Mouse (Mus musculus) forebrain, embryonic 16.5 days (tissue): ENCODE results near the gene Fhdc1. TPM values are rescaled to one million over a fixed set of nuclear protein-coding genes. Genes with fewer than 3 reads are reported as not detected.
A peak's percentile ranks its signal among the peaks of the same experiment; 100 is the strongest.

Source experiments
- ATAC-seq: fragments of 200-750 bp; cut with Nextera tagmentation; 2 replicates; pipeline ENCODE4 v1.8.0; 2017; ENCODE audit warnings: mild to moderate bottlenecking, moderate library complexity
- H3K27ac ChIP-seq: fragments of 300-500 bp; sonication (generic); 2 replicates; pipeline ENCODE4 v1.5.1; 2014; ENCODE audit warnings: low read length, control low read depth
- H3K27me3 ChIP-seq: fragments of 300-500 bp; sonication (generic); replicated peaks from 2 replicates; pipeline ENCODE4 v1.6.1; 2014; ENCODE audit warnings: low read length; ENCODE audit not compliant: control insufficient read depth, insufficient read depth
- H3K36me3 ChIP-seq: fragments of 300-500 bp; sonication (generic); 2 replicates; pipeline ENCODE4 v1.6.1; 2014; ENCODE audit not compliant: control insufficient read depth, insufficient read depth
- H3K4me1 ChIP-seq: fragments of 300-500 bp; sonication (generic); replicated peaks from 2 replicates; pipeline ENCODE4 v1.6.1; 2014; ENCODE audit warnings: low read length; ENCODE audit not compliant: control insufficient read depth, insufficient read depth
- H3K4me2 ChIP-seq: fragments of 300-500 bp; sonication (generic); 2 replicates; pipeline ENCODE4 v1.6.1; 2014; ENCODE audit warnings: mild to moderate bottlenecking, low read length, control low read depth
- H3K4me3 ChIP-seq: fragments of 300-500 bp; sonication (generic); replicated peaks from 2 replicates; pipeline ENCODE4 v1.5.1; 2014; ENCODE audit warnings: mild to moderate bottlenecking, low read length, control low read depth
- H3K9ac ChIP-seq: fragments of 300-500 bp; sonication (generic); replicated peaks from 2 replicates; pipeline ENCODE4 v1.6.1; 2014; ENCODE audit warnings: low read depth, low read length, control low read depth
- H3K9me3 ChIP-seq: fragments of 300-500 bp; sonication (generic); 2 replicates; pipeline ENCODE4 v1.6.1; 2016; ENCODE audit warnings: low read length; ENCODE audit not compliant: control insufficient read depth
- WGBS: fragments of 180-500 bp; shearing (Covaris S2); extraction: QIAGEN DNeasy Blood & Tissue Kit; methylation state at CpG from one replicate; pipeline ENCODE4 v1.1.7; 2014; 5-methylcytosine and 5-hydroxymethylcytosine counted together
- polyA plus RNA-seq: library from polyadenylated mRNA; unstranded; fragments of >200 nt; fragmentation: Nextera tagmentation; extraction: Ambion mirVana; gene quantifications from 2 replicates; pipeline ENCODE4 v1.2.1, GENCODE M21; 2015

Fhdc1 gene
- polyA plus RNA-seq, result 1.8 and 3.2 TPM in 2 replicates

DNA sequence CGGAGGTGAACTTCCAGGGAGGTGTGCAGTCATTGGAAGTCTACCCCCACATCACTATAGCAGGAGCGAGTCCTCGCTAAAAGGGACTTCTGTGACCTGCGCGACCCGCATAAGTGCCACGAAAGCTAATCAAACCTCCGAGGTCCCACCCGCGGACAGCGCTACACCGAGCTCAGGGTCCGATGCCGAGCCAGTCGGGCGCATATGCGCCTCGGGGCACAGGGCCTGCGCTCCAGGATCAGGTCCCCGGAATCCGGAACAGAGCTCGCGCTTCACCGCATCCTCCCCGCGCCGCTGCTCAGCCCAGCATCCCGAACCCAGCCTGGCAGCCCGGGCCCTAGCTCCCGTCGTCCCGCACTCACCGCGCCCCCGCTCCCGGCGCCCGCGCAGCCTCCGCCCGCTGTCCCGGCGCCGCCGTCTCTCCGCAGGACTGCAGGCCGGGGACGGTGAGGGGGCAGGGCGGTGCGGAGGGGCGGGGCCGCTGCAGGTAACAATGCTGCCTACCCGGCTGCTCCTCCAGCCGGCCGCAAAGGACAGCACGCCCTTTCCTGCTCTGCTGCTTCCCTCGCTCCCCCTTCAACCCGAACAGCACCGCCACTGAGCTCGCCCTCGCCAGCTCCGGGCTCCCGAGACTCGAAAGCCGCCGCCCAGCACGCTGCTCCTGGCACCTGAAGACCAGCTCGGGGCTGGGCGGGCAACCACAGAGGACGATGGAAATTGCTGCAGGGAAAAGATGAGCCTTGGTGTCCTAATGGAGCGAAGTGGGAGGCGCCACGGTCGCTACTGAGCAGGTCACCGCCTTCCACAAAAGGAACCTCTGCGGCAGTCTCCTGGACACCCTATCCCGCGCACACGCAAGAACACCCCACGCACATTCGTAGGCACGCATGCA lies at the start of gene Fhdc1:
Fhdc1 (minus strand) TSS at position 424 of the 892 bp plus-strand sequence.
- no peaks in the 10 kb centered on the region for H3K36me3 ChIP-seq
- peak within 1 kb of the TSS; percentile 99 for H3K4me2 ChIP-seq
- H3K9me3 ChIP-seq, result no peaks in the 10 kb centered on the region
- WGBS, result under 1% methylated on average over 79 of the region's 82 CpGs
- ATAC-seq, result peak; percentile 59
- H3K4me3 ChIP-seq, result peak within 1 kb of the TSS; percentile 68
- H3K4me1 ChIP-seq, result peaks cover 23% of the 10 kb centered on the region
- peak within 1 kb of the TSS; percentile 71 for H3K9ac ChIP-seq
- peaks cover 28% of the 10 kb centered on the region for H3K27me3 ChIP-seq
- no peak within 1 kb of the TSS for H3K27ac ChIP-seq

DNA sequence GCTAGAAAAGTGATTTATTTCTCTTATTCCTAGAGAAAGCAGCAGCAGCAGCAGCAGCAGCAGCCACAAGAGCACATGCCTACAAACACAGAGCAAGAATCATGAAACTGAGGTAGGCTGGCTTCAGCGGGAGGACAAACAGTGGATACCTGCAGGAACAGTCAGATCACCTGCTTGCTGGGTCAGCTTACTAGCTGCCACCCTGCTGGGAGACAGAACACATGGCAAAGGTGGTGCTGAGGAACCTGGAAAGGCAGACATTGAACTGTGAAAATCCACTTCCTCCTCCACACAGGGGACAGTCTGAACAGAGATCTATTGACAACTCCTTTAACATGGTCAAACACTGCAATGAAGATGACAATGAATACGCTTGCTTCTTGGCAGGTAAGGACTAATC lies 48.8 kb upstream of the Fhdc1 start:
- Histone ChIP-seq H3K4me3 (no peak overlapping the region), H3K27me3 (no peaks in the 10 kb centered on the region), H3K9ac (no peak overlapping the region), H3K36me3 (no peaks in the 10 kb centered on the region), H3K9me3 (no peaks in the 10 kb centered on the region), H3K27ac (no peak overlapping the region), H3K4me1 (no peaks in the 10 kb centered on the region), H3K4me2 (no peak overlapping the region)
- 94% methylated on average over 2 of the region's 2 CpGs for WGBS
- no peak for ATAC-seq

DNA sequence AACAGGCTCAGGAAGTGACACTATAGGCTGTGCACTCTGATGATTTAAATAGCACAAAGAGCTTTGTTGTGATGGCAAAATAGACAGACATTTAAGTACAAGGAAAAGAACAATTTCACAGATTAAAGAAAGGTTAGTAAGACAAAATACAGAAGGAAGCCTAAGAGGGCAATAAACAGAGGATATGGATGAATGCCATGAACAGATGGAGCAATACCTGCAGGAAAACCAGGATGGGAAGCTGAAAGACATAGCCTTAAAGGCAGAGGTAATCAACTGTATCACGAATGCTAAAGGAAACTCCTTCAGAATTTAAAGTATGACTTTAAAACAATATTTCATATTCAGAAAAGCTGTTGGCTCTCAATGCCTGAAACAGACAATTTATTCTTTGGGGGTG lies 44.7 kb upstream of the Fhdc1 start:
- Histone ChIP-seq H3K36me3 (no peaks in the 10 kb centered on the region), H3K9me3 (no peaks in the 10 kb centered on the region), H3K27me3 (no peaks in the 10 kb centered on the region), H3K4me3 (no peak overlapping the region), H3K4me2 (no peak overlapping the region), H3K4me1 (no peaks in the 10 kb centered on the region), H3K27ac (no peak overlapping the region), H3K9ac (no peak overlapping the region)
- no peak for ATAC-seq
- WGBS, result 81% methylated on average over 1 of the region's 1 CpGs

DNA sequence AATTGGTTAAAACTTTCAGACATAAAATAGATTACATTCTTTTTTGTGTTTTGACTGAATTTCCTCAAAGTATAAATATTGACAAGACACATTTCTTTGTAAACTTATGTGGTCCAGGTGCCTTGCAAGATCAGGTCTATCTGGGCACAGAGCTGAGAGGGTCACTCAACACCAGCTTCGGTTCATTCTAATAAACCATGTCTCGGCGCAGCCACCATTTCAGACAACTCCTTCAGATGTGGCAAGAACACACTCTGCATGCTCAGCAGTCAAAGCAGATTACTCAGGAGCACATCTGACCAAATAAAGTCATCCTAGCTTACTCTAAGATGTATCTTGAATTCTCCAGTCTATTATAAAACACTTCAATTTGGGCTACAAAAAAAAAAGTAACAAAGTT lies 35.9 kb upstream of the Fhdc1 start:
- no peak overlapping the region for H3K9ac ChIP-seq
- no peak overlapping the region for H3K27ac ChIP-seq
- 98% methylated on average over 3 of the region's 3 CpGs for WGBS
- no peaks in the 10 kb centered on the region for H3K4me1 ChIP-seq
- H3K36me3 ChIP-seq, result no peaks in the 10 kb centered on the region
- no peaks in the 10 kb centered on the region for H3K9me3 ChIP-seq
- H3K4me2 ChIP-seq, result no peak overlapping the region
- H3K27me3 ChIP-seq, result no peaks in the 10 kb centered on the region
- no peak overlapping the region for H3K4me3 ChIP-seq
- no peak for ATAC-seq

DNA sequence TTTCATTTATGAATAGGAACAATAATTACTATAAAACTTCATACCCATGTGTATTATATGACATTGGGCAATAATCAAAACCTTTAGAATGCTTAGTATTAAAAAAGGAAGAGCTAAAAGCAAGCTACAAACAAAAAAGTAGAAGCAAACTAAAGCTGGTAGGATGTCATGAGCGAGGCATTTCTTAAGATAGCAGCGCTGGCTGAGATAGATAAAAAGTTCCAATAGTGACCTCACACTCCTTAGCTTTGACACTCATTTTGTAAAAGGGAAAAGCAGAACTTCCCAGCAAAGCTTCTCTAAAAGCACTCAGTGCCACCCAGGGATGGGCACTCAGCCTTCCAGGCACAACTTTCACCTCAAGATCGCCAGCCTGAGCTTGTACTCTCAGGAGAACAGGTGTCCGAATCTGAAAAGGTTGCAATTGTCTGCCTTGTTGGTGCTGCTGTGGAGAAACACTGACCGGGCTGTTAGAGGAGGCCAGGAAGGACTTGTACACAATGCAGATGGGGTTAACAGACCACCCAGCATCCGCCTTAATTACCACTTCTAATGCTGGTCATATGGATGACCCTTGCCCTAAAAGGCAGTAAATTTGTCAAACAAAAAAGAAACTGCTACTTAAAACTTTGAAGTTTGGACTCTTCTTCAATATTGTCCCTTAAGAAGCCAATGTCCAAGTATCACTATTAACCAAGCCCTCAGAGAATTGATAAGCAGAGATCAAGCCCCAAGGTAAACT lies 32.7 kb upstream of the Fhdc1 start:
- no peak overlapping the region for H3K4me2 ChIP-seq
- H3K27ac ChIP-seq, result no peak overlapping the region
- H3K4me3 ChIP-seq, result no peak overlapping the region
- WGBS, result 60% methylated on average over 6 of the region's 6 CpGs
- ATAC-seq, result no peak
- no peak overlapping the region for H3K9ac ChIP-seq
- no peaks in the 10 kb centered on the region for H3K4me1 ChIP-seq
- no peaks in the 10 kb centered on the region for H3K27me3 ChIP-seq
- no peaks in the 10 kb centered on the region for H3K9me3 ChIP-seq
- H3K36me3 ChIP-seq, result no peaks in the 10 kb centered on the region

DNA sequence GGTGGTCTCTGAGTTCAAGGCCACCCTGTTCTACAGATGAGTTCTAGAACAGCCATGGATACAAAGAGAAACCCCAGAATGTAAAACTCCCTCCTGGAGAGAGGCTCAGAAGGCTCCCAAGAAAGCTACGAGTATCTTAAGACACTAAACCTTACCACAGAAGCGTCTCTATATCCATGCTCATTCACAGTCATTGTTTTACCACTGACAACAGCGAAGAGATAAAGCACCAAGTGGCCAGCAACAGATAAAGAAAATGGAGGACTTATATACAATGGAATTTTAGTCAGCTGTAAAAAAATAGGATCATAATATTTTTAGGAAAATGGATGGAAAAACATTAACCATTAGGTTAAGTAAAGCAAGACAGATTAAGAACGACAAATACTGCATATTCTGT lies 25.0 kb upstream of the Fhdc1 start:
- 92% methylated on average over 4 of the region's 4 CpGs for WGBS
- Histone ChIP-seq H3K4me3 (no peak overlapping the region), H3K9ac (no peak overlapping the region), H3K4me2 (no peak overlapping the region), H3K9me3 (no peaks in the 10 kb centered on the region), H3K4me1 (no peaks in the 10 kb centered on the region), H3K27ac (no peak overlapping the region), H3K27me3 (no peaks in the 10 kb centered on the region), H3K36me3 (no peaks in the 10 kb centered on the region)
- ATAC-seq, result no peak

DNA sequence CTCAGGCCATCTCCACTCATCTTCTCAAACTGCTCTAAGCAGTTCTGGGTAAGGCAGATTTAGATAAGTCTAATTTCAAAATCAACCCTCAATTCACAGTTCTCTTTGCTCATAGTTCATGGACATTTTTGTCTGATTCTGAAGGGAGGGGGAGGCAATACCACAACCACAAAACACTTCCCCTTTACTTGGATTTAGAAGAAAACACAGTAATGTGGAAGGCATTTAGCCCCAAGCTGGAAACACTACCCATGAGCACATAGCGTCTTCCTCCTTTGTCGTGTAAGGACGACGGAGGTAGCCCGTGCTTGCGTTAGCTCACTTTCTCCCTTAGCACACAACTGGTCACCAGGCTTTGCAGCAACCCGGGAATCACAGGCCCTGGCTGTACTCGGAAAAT lies 24.1 kb upstream of the Fhdc1 start:
- no peaks in the 10 kb centered on the region for H3K27me3 ChIP-seq
- H3K36me3 ChIP-seq, result no peaks in the 10 kb centered on the region
- no peak overlapping the region for H3K4me2 ChIP-seq
- no peak overlapping the region for H3K27ac ChIP-seq
- 93% methylated on average over 8 of the region's 8 CpGs for WGBS
- no peak overlapping the region for H3K4me3 ChIP-seq
- no peaks in the 10 kb centered on the region for H3K4me1 ChIP-seq
- no peak for ATAC-seq
- H3K9me3 ChIP-seq, result no peaks in the 10 kb centered on the region
- H3K9ac ChIP-seq, result no peak overlapping the region

DNA sequence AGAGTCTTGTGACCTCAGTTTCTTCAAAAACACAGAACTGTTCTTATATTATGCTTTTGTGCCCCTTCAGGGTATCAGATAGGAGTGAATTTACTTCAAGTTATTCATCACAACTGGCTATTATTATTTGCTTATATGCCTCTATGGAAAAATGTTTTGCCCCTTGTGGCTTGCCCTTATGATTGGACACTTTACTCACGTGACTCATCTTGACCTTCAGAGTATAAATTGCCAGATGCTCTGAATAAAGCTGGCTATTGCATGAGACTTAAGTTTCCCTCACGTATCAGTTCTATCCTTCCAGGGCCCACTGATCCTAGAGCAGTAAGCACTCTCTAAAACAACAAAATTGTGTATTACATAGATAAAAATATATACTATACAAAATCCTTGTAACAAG lies 21.9 kb upstream of the Fhdc1 start:
- no peaks in the 10 kb centered on the region for H3K9me3 ChIP-seq
- ATAC-seq, result no peak
- H3K27ac ChIP-seq, result no peak overlapping the region
- WGBS, result 89% methylated on average over 2 of the region's 2 CpGs
- H3K9ac ChIP-seq, result no peak overlapping the region
- no peak overlapping the region for H3K4me2 ChIP-seq
- H3K4me3 ChIP-seq, result no peak overlapping the region
- H3K27me3 ChIP-seq, result no peaks in the 10 kb centered on the region
- H3K4me1 ChIP-seq, result no peaks in the 10 kb centered on the region
- no peaks in the 10 kb centered on the region for H3K36me3 ChIP-seq

DNA sequence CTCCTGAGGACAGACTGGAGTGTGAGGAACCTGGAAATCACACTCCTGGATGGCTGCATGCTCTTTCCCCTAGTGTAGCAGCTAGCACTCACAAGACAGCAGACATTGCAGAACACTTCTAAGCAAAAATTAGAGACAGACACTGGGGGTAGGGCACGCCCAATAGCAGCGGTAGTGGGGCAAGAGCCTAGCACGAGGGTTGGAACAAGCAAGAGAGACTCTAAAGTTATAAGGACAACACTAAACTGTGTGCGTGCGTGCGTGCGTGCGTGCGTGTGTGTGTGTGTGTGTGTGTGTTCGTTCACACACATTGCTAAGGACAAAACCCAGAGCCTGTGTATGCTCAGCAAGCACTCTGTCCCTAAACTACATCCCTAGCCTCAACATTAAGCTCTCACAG lies 20.3 kb upstream of the Fhdc1 start:
- H3K4me2 ChIP-seq, result no peak overlapping the region
- no peak for ATAC-seq
- no peaks in the 10 kb centered on the region for H3K9me3 ChIP-seq
- no peak overlapping the region for H3K4me3 ChIP-seq
- WGBS, result 80% methylated on average over 10 of the region's 10 CpGs
- H3K4me1 ChIP-seq, result no peaks in the 10 kb centered on the region
- H3K27me3 ChIP-seq, result no peaks in the 10 kb centered on the region
- H3K9ac ChIP-seq, result no peak overlapping the region
- H3K36me3 ChIP-seq, result no peaks in the 10 kb centered on the region
- no peak overlapping the region for H3K27ac ChIP-seq
